Mouse (Mus musculus) stomach, postnatal 0 days (tissue): ENCODE data around the gene Pik3cd.

Source experiments
- CTCF ChIP-seq: IDR thresholded peaks from 2 replicates; pipeline ENCODE4 v1.5.1; 2016; ENCODE audit warnings: antibody characterized with exemption, low read depth, mild to moderate bottlenecking, moderate library complexity
- EP300 ChIP-seq: optimal IDR thresholded peaks from 2 replicates; pipeline ENCODE3; 2016; ENCODE audit warnings: antibody characterized with exemption

- no peak for TF ChIP-seq EP300
- TF ChIP-seq CTCF: no peak
These were observed 61.5 kb downstream of the Pik3cd start for GRCm38 (mm10) chr4:149640831-149641230.
